In genomic region chr2:121456692-121457642, GRCm38 (mm10) we compare ENCODE assay signal across 8 mouse cellular contexts. TPM values are rescaled to one million over a fixed set of nuclear protein-coding genes. Genes with fewer than 3 reads are reported as not detected.
DNase-seq lines count a peak whose midpoint lies in the region; ATAC-seq lines count a peak whose summit lies in the region.

Serinc4 (minus strand) TSS chr2:121456781.

- H3K4me1 ChIP-seq in hindbrain, embryonic 14.5 days (replicated peaks; ENCODE audit: control insufficient read depth, insufficient read depth, low read length) = peaks cover 12% of the 10 kb centered on the region

- peak within 1 kb of the TSS; percentile 72 for H3K9ac ChIP-seq in hindbrain, embryonic 14.5 days

- H3K4me2 ChIP-seq in hindbrain, embryonic 14.5 days (replicated peaks) = peak within 1 kb of the TSS; percentile 58

- peaks cover 41% of the 10 kb centered on the region for H3K36me3 ChIP-seq in hindbrain, embryonic 14.5 days (replicated peaks; ENCODE audit: control insufficient read depth, insufficient read depth)

- WGBS in hindbrain, embryonic 14.5 days = 5% methylated on average over 41 of the region's 41 CpGs

- H3K9me3 ChIP-seq in hindbrain, embryonic 14.5 days (ENCODE audit: control insufficient read depth, low read length) = no peaks in the 10 kb centered on the region

- H3K27me3 ChIP-seq in hindbrain, embryonic 14.5 days (ENCODE audit: control insufficient read depth, insufficient read depth, low read length) = no peaks in the 10 kb centered on the region

- H3K4me3 ChIP-seq in hindbrain, embryonic 14.5 days (replicated peaks; ENCODE audit: low read length) = peak within 1 kb of the TSS; percentile 53

- peak; percentile 65 for DNase-seq in WW6 (ENCODE audit: low read depth, low spot score)
- peak; percentile 75 to 77 for DNase-seq in cerebellum, postnatal 36 days
- peak; percentile 68 to 70 for DNase-seq in frontal cortex, postnatal 25 days (ENCODE audit: low spot score in 2 of 2)
- peak; percentile 84 for DNase-seq in hindbrain, embryonic 14.5 days (ENCODE audit: low spot score)
- peak; percentile 80 to 86 for DNase-seq in layer of hippocampus, postnatal 36 days
- DNase-seq in lung, postnatal 36 days = peak; percentile 93
- DNase-seq in retina, embryonic 14.5 days (ENCODE audit: low spot score) = peak; percentile 84
- DNase-seq in thymus, postnatal 36 days = peak; percentile 84 to 90

- ATAC-seq in hindbrain, embryonic 14.5 days (ENCODE audit: low FRiP score) = peak; percentile 93

- peak within 1 kb of the TSS; percentile 74 for H3K27ac ChIP-seq in hindbrain, embryonic 14.5 days

RNA-seq across cellular contexts. Expression of gene Serinc4, which starts in this region (rescaled TPM):
- polyA plus RNA-seq in hindbrain, embryonic 14.5 days (2014; fragmentation: Nextera tagmentation; extraction: Ambion mirVana) = 0.68 and 0.96 TPM in 2 replicates
- under 1 TPM; 0.23 to 0.32 TPM for total RNA-seq in layer of hippocampus, postnatal 36 days (2021)

Comparison
In these comparisons a context has a peak if more than half of its experiments do, and no peak if none do; other contexts are left out.
1. Peak in every context shown above with its lines: DNase-seq, ATAC-seq, H3K4me3 ChIP-seq and H3K27ac ChIP-seq.
2. Peak in DNase-seq, ATAC-seq, H3K4me3 ChIP-seq, H3K27ac ChIP-seq, H3K9ac ChIP-seq and H3K4me2 ChIP-seq in hindbrain, embryonic 14.5 days; RNA of the gene not detected or under 1 TPM.
3. Peak in DNase-seq in layer of hippocampus, postnatal 36 days; RNA of the gene not detected or under 1 TPM.